Mouse (Mus musculus): Measurements from ENCODE around the gene Nudt10.
"Not testable (repeated sequence)": the region's sequence is repeated elsewhere in the genome, so short reads cannot be mapped to it uniquely, and the experiment has no call there.

The Nudt10 gene

DNA sequence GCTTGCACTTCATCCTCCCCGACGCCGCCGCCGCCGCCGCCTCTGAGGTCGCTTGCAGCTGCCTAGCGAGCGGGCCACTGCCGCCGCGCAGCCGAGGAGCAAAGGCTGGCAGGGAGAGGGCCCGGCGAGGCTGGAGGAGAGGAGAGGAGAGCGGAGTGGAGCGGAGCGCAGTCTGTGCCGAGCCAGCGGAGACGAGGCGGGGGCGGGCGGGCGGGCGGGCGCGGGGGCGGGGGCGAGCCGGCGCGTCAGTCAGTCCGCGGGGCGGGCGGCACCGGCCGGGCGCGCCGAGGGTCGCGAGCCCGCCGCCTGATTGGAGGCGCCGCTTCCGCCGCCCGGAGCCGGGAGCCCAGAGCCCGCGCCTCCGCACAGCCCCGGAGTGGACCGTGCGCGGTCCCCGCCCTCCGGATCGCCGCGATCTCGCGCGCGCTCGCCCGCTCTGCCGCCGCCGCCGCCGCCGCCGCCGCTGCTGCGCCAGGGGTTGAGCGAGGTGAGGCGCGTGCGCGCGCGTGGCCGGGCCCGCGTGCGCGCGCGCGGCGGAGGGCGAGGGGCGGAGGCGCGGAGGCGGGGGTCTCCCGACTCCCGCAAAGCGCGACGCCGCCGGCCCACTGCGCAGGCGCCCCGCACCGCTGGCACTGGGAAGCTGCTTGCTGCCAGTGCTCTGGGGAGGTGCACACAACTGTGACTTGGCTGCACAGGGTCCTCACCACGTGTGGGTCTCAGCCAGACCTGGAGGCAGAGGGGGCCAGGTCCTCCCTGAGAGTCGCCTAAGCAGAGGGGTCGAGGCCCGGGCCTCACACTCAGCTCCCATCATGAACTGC is at the start of gene Nudt10:
TSS of gene Nudt10 (minus strand) at position 193 of the 818 bp plus-strand sequence.
- not testable (repeated sequence) for DNase-seq

DNA sequence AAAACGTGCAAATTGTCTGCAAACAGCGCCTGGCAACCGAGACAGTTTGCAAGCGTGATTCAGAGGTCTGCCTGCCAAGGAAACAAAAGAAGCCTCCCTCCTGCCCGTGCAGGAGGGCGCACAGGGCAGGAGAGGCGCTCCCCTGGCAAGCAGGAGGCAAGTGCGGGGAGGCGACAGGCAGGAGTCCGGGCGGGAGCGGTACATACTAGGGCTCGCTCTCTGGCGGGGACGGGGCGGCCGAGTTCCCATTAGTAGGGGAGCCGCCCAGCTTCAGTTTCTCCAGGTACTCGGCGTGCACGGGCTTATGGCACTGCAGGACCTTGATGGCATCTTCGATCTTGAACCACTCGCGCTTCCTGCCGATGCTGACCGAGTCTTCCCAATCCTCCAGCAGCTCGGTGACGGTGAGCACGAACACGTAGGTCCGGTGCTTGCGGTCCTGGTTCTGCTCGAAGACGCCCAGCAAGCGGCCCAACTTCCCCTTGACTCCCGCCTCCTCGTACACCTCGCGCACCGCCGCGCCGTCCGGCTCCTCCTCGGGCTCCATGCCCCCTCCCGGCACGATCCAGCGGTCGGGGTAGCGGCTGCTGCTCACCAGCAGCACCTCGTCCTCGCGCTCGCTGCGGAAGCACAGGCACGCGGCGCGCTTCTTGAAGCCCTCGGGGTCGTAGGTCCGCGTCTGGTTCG is 536 bp downstream of the Nudt10 start:
- DNase-seq = not testable (repeated sequence)

DNA sequence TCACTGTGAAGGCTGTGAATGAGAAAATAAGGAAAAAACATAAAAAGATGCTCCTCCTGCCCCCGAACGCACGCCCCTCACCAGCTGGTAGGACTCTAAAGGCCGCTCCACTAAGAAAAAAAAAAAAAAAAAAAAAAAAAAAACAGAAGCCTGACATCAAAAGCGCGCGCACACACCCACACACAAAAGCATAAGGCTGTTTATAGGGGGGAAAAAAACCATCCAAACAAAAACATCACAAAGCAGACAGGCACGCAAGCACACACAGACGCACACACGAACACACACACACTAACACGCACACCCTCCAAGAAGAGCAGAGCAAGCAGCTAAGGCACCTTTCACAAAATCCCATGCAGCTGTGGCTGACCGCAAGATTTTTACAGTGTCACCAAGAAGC is 1.1 kb downstream of the Nudt10 start:
- no peak for DNase-seq

Measured in liver (tissue).